Mouse (Mus musculus) ES-E14 (cell line): ENCODE data around the gene Cnbd2.

Experiments used
- CHD2 ChIP-seq: IDR thresholded peaks from 2 replicates; pipeline ENCODE4 v1.6.1; 2014; ENCODE audit warnings: mild to moderate bottlenecking, low read depth, low read length, inconsistent platforms
- MAFK ChIP-seq: IDR thresholded peaks from 2 replicates; pipeline ENCODE4 v1.6.1; 2014; ENCODE audit warnings: mild to moderate bottlenecking, low read depth, low read length, inconsistent platforms; ENCODE audit not compliant: insufficient read depth
- ZC3H11A ChIP-seq: IDR thresholded peaks from 2 replicates; pipeline ENCODE4 v1.6.1; 2012; ENCODE audit warnings: low read depth, mild to moderate bottlenecking, inconsistent platforms, low read length, borderline replicate concordance
- ZNF384 ChIP-seq: IDR thresholded peaks from 2 replicates; pipeline ENCODE4 v1.6.1; 2012; ENCODE audit warnings: low read depth, low read length, inconsistent platforms

DNA sequence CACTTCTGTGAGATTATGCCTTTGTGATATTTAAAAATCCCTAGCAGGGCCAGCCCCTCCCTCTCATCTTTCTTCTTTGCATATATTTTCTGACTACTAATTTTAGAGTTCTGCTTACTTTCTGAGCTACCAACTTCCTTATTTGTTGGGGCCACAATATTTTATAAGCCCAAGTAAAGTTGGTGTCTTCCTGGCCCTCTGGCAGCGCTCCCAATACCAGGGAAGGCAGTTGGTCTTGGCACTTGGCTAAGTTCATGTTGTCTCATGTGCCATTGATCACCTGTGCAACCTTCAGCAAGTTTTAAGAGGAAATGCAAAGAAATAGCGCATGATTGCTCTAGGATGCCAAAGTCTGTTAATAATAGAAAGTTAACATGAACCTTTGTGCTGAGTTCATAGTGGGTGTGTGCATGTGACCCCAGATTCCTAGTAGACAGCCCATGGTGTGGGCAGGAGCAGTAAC is 16.5 kb upstream of the Cnbd2 start:
- TF ChIP-seq MAFK (no peak), ZC3H11A (no peak), CHD2 (no peak), ZNF384 (no peak)
